Mouse (Mus musculus) ZHBTc4 (cell line): ENCODE data around the gene Apoa5.
A peak's percentile ranks its signal among the peaks of the same experiment; 100 is the strongest.
"Not testable (repeated sequence)": the region's sequence is repeated elsewhere in the genome, so short reads cannot be mapped to it uniquely, and the experiment has no call there.

ENCODE experiments used
- DNase-seq: peaks from one replicate; pipeline ENCODE4 v3.0.0-alpha.2; 2011; ENCODE audit warnings: low read depth, low spot score

Apoa5 gene

DNA sequence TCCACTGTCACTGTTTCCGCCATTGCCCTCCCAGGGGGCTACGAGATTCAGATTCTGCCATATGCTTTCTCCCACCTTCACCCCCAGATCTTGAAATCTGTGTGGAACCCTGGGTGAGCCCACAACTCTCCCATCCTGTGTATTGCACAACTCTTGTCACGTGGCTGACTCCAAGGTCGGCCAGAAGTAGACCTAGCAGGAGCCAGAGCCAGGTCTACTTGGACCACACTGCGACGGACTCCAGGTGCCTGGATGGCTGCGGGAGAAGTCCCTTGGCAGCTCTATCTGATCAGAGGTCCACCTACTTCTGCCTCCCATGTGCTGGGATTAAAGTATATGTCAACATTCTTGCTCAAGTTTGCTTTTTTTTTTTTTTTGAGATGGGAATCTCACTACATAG is 7.3 kb upstream of the Apoa5 start:
- DNase-seq: no peak

DNA sequence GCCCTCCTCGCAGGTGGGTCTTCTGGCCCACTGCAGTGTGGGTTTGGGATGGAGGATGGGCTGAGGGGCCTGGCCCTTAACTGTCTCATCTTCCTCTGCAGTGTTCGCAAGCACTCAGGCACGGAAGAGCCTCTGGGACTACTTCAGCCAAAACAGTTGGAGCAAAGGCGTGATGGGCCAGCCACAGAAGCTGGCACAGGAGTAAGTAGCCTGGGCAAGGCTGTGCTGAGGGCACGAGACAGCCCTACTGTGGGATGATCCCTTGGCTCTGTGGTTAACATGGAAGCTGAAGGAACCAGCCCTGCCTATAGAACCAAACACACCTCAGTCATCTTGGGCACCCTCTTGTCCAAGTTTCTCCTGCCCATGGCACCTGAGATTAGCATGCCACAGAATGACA is 692 bp downstream of the Apoa5 start:
- no peak for DNase-seq

DNA sequence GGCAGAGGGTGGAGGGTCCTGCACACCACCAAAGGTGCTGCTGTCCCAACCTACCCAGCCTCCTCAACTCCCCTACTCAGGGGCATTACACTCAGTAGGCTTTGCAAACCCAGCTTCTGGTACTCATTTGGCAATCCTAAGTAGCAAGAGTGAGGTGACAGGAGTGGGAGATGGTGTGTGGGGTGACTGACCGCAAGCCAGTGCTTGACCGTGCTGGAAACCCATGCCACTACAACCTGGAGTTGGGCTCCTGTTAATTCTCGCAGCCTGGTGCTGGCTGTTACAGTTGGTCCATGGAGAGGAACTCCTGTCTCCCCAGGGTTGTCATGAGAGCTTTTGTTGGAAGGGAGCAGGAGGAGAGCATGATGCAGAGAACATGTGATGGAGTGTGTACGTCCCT is 2.3 kb downstream of the Apoa5 start:
- no peak for DNase-seq

DNA sequence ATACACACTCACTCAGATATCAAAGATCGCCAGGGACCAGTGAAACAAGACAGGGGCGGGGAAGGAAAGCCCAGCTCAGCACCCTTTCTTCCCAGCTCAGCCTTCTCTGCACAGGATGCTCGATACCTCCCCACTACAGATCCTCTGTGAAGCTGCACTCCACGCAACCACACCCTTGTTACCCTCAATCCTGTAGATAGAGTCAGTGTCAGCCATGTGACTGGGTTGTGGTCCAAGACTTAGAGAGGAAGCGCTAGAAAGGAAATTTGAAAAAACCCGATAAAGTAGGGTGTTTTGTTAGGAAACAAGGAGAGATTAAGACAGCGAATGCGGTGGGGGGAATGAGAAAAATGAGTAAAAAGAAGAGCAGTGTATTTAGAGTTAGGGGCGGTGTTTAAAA is 3.6 kb downstream of the Apoa5 start:
- no peak for DNase-seq

DNA sequence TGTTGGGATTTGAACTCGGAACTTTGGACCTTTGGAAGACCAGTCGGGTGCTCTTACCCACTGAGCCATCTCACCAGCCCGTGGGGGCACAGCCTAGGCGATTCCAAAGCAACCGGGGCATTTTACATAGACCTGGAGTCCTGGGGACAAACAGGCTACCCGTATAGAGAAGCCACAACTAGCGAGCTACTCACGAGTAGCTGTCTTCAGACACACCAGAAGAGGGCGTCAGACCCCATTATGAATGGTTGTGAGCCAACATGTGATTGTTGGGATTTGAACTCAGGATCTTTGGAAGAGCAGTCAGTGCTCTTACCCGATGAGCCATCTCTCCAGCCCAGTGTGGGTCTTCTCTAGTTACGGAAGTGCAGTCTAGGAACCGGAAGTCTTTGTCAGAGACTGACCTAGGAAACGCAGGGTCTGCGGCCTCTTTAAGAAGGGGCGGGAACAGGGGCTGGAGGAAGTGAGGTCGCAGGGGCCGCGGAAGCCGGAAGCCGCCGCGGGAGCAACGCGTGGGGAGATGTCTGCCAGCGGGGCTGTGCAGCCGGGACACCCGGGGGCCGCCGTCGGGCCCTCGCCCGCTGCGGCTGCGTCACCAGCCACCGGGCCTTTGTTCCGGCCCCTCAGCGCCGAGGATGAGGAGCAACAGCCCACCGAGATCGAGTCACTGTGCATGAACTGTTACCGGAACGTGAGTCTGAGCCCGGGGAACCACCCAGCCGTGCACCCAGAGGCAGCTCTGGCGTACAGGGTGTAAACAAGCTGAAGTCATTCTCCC is 4.4 kb downstream of the Apoa5 start, which contains the start of gene Zpr1:
Gene Zpr1, plus strand, starts transcription at position 388 of the 778 bp plus-strand sequence.
- peak; percentile 96 for DNase-seq

DNA sequence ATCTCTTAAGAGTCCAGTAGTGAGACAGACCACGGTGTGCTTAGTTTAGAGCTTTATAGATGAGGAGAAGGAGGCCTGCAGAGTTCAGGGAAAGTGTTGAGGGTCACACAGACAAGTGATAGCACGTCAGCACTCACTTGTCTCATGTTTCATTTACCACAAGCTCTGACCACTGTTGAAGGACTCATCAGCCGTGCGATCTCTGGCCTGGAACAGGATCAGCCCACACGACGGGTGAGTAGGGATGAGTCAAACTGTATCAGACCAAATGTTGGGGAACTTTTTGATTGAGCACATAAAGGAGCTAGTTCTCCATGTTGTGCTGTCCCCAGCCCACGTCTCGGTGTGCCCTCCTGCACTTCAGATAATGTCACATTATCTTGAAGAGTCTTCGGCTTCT is 6.1 kb downstream of the Apoa5 start:
- DNase-seq: no peak

DNA sequence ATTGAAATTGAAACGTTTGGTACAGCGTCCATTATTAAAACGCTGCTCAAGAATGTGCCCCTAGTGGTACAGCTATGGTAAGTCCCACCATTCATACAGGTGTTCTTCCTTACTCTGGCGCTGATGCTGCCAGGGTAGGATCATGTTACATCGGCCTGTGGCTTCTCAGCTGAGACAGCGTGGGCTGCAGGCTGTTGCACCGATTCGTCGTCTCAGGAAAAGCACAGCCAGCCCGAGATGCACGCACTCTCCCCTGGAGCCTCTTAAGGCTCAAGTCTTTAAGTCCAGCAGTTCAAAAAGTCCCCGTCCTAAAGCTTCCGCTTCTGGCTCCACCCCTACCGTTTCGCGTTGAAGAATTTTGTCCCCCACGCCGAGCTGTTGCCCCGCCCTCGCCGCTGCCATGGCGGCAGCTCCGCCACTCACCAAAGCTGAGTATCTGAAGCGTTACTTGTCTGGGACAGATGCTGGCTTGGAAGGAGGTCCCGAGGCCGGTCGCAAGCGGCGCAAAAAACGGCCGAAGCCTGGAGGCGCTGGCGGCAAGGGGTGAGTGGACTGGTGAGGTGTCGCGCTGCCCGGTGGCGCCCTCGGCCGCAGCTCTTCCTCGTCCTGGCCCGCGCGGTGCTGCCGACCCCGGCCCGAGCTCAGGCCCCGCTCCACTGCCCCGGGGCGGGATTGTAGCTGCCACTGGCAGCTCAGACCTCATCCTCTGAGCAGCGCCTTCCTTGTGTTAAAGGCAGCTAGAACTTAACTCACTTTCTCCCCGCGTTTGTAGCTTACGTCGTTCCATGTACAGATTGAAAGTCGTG is 14.4 kb downstream of the Apoa5 start, which contains the start of gene Bud13:
Gene Bud13, plus strand, starts transcription at position 378 of the 806 bp plus-strand sequence.
- DNase-seq: peak; percentile 96

DNA sequence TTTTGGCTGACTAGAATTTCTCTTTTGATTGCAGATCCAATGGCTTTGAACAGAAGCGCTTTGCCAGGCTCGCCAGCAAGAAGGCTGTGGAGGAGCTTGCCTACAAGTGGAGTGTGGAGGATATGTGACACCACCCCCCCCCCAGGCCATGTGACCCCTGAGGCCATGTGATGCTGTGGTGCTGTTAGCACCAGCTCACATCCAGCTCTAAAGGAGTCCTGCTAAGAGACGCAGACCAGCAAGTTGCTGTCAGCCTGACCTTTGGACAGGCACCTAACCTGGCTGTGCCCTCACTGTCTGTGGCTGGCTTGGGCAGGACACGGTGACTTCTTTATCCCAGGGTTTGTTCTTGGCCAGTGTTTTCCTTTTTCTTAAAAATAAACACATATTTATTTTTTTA is 29.9 kb downstream of the Apoa5 start:
- peak; percentile 37 for DNase-seq

DNA sequence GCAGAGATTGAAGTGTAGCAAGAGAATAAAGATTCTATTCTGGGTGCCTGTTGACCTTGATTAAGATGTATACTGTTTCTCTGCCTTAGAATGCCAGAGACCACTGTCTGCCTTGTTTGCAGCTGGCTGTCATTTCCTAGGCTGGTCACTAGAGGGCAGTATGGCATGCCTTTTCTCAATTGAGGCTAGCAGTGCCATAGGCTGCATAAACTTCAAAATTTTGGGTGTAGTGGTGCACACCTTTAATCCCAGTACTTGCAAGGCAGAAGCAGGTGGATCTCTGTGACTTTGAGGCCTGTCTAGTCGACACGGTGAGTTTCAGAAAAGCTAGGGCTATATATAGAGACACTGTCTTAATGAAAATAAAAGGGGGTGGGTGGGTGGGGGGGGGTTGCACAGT is 33.7 kb downstream of the Apoa5 start:
- DNase-seq: peak; percentile 80

DNA sequence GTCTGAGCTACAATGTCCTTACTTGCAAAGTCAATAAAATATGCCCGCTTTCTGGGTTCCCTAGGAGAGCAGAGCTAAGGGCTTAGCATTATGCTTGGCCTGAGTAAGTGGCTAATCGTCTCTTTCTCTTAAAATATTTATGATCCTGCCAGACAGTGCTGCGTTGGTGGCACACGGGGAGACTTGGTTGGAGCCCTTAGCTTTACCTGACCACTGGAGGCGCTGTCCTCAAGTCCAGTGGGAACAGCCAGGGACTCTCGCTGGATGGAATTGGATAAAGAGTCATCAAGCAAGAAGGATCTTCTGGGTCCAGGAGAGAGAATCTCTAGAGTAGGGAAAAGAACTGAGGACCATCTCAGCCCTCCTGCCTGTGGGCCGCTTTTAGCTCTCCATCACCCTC is 40.7 kb downstream of the Apoa5 start:
- peak; percentile 85 for DNase-seq

DNA sequence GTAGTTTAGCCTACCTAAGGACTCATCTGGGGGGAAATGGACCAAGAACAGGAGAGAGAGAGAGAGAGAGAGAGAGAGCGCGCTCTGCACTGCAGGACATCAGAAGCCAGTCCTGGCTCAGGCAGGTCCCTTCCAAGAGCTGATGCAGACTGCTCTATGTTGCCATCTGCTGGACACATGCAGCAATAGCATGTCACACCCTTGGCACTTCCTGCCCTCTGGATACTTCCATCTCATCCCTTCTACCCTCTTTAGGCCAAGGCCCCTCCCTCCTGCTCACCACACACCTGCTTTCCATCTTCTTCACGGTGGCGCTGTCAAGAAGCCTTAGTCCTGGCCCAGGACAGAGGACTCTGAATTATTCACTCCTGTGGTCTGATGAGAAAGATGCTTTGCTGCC is 46.1 kb downstream of the Apoa5 start:
- peak; percentile 88 for DNase-seq

DNA sequence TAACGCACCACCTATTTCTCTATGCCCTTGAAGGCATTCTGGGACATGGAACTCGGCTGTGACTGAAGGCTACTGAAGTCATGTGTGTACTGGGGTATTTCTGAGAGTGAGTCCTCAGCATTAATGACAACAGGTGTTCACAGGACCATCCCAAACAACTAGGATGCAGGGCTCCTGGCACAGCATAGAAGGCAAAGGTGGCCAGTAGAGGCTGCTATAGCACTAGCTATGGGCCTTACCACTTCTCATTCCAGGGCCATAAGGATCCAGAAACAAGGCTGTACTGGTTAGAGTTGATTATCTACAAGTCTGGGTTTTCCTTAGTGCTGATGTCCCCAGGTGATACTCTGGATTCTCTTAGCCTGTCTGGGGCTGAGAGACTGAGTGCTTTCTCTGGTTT is 46.5 kb downstream of the Apoa5 start:
- DNase-seq: no peak

DNA sequence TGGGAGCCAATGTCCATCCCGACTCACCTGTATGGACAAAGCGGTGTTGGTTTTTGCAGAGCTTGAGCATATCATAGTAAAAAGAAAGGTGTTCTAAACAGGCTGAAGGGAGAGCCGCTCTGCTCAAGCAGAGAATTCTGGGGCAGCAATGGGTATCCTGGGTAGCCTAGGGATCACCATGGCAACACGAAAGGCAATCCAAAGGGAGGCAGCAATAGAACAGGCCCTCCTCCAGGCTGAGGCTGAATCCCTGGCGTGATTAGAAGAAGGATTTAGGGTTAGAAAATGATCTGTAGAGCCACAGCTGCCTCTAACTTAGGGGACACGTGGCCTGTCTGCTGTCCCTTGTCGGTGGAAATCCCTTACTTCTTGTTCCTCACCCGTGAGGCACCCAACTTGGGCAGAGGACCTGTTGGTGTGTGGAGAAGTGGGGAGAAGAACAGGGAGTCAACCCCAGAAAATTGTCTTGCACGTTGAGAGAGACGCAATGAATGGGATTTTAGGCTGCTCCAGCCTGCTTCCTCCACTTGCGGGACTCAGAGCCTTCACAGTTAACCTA is 47.5 kb downstream of the Apoa5 start:
- DNase-seq: no peak

DNA sequence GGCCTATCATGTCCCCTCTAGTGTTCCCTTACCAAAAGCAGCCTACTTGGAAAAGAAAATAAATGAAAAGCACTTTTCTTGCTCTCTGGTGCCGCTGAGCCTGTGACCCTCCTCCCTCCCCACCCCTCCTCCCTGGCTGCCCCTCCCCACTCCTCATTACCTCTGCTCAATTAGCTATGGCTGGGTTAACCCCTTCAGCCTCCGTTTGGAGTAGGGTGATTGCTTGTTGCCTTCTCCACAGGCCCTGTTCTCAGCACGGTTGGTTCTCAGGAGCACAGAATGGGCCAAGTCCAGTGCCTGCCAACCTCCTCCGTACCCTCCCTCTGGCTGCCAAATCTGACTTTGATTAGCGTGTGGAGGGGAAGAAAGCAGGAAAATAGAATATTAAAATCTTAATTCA is 48.0 kb downstream of the Apoa5 start:
- no peak for DNase-seq

DNA sequence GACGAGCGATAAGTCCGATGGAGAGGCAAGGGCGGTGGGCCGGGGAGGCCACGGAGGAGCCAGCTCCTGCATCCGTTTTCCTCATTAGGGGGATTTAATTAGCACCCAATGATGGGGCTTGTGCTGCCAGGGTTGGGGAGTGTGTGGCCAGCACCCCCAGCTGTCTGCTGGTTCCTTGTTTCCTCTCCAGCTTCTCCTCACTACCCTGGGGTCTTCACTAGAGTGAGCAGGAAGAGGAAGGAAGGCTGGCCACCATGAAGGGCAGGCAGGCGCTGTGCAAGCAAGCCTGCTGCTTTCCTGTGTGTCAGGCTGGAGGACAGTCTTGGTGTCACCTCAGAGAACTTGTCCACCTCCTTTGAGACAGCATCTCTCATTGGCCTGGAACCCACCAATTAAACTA is 48.5 kb downstream of the Apoa5 start:
- DNase-seq: no peak

DNA sequence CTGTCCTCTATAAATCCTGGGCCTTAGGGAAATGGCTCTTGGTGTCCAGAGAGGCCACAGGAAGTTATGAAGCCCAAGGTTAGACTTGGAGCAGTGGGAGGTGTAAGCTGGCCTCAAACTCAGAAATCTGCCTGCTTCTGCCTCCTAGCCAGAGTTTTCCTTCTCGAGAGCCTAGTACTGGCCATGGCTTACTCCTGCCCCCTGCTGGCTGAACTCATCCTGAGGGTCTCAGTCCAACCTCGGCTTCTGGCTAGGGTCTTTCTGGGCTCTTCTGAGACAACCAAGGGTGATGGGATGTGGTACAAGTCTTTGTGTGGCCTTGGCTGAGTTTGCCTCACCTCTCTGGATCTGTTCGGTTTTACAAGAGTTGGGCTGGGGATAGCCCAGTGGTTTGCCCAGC is 49.5 kb downstream of the Apoa5 start:
- peak; percentile 56 for DNase-seq

DNA sequence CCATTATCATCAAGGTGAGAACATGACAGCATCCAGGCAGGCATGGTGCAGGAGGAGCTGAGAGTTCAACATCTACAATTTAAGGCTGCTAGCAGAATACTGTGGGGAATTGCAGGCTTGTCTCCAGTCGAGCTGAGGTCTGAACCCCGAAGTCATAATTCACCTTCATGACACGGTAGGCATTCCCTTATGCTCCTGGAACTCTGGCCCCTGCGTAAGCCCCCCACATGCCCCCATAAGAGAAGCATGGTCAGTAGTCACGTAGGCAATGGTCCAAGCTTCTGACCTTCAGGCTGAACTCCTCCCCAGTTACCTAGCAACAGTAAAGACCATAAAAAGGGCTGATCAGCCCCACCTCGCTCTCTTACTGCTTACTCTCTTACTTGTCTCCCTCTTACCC is 51.5 kb downstream of the Apoa5 start, which contains the start of gene 4931429L15Rik:
Gene 4931429L15Rik, minus strand, starts transcription at position 101 of the 400 bp plus-strand sequence.
- DNase-seq: not testable (repeated sequence)

DNA sequence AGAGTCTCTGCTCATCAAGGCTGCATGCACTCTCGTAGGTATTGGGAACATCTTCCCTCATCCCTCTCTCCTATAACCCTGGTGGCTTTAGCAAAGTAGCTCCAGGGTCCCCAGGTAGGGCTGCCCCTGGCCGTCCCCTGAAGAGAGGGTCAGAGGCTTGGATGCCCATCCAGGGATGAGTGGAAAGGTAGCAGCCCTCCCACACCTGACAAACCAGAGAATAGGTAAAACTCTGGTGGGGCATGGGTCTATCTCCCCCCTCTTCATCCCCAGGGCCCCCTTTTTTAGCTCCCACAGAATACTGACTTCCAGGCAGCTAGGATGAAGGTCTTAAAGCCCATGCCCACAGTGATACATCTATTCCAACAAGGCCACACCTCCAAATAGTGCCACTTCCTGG is 52.0 kb downstream of the Apoa5 start:
- no peak for DNase-seq
